Mouse (Mus musculus) brain, embryonic 14.5 days (tissue): ENCODE data around the gene Sapcd1.

ENCODE experiments used
- CTCF ChIP-seq: fragments of 200-500 bp; IDR thresholded peaks from 2 replicates; pipeline ENCODE4 v1.5.1; 2012; ENCODE audit warnings: inconsistent platforms, mild to moderate bottlenecking, moderate library complexity, borderline replicate concordance; ENCODE audit not compliant: insufficient read depth, insufficient read length; ENCODE audit errors: extremely low read depth
- POLR2A ChIP-seq: fragments of 200-500 bp; IDR thresholded peaks from 2 replicates; pipeline ENCODE4 v1.6.1; 2012; ENCODE audit warnings: mild to moderate bottlenecking, inconsistent platforms, borderline replicate concordance; ENCODE audit not compliant: poor library complexity, insufficient read depth, insufficient read length, severe bottlenecking; ENCODE audit errors: extremely low read depth

DNA sequence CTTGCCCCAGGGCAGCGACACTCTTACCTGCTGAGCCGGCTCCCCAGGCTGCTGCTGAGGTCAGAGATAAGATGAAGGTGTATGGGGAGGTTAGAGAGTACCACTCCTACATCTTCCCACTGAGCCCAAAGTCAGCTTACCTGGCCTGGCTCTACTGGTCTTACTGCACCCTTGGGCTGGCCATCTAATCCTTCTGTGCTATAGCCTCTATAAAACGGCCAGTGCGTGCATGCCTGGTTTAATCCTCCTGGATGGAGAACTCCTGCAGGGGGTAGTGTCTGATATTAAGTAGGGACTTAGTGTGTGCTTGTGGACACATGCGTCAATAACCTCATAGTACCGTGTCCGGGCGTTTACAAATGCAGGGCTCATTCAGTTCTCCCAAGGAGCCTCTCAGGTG is 7.3 kb downstream of the Sapcd1 start:
- TF ChIP-seq CTCF = no peak
- no peak for TF ChIP-seq POLR2A
